Mouse (Mus musculus) erythroid progenitor cell, adult 5-6 weeks (primary cell): Measurements from ENCODE around the gene Gipr. TPM values are rescaled to one million over a fixed set of nuclear protein-coding genes. Genes with fewer than 3 reads are reported as not detected.
A peak's percentile ranks its signal among the peaks of the same experiment; 100 is the strongest.

Experiments used
- ATAC-seq: replicated peaks from 2 replicates; pipeline ENCODE4 v1.8.0; 2016; ENCODE audit warnings: moderate number of reproducible peaks, mild to moderate bottlenecking, moderate TSS enrichment, inconsistent platforms; ENCODE audit not compliant: poor library complexity, low FRiP score, severe bottlenecking
- total RNA-seq, 2 experiments: library from RNA; stranded (forward) in 1 of 2; stranded (reverse) in 1 of 2; fragments of 150-400 nt in 1 of 2; fragments of 186-747, 209-891 nt in 1 of 2; gene quantifications; 2 replicates each; pipeline versions ENCODE4 v1.2.3 to v1.2.4; 2015 to 2017; ENCODE audit warnings: low replicate concordance in 2 of 2

The Gipr gene
- total RNA-seq (2015; ENCODE audit: low replicate concordance) = not detected in 2 replicates
- total RNA-seq (2017; ENCODE audit: low replicate concordance) = not detected in 2 replicates

DNA sequence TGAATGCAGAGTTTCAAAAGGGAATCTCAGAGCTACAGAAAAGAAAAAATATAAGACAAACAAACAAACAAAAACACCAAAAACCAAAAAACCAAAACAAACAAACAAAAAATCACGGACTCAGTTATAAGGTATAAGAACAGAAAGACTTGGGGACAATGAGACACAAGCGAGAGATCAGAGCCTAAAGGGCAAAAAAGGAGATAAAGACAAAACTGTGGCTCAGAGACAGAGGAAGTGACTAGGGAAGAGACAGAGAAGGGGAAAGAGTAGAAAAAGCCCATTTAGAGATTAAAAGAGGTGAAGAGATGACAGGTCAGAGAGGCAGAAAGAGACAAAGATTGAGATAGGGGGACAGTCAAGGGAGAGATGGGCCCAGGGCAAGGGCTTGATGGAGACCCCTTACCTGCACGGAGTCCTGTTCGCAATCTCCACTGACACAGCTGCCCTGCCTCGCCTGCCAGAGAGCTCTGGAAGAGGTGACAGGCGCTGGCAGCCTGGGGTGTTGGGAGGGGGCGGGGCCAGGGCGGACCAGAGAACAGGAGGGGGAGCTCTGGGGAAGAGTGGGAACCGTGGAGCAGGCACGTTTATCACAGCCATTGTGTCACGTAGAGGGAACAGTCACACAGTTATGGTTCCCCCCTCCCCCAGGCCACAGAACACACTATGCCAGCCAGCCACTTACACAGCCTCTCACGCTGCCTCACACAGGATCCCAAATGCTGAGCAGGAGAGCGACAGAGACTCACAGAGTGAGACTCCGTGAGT is at the start of gene Gipr:
Gene Gipr (minus strand): TSS at position 472 of the 768 bp plus-strand sequence.
- no peak for ATAC-seq

DNA sequence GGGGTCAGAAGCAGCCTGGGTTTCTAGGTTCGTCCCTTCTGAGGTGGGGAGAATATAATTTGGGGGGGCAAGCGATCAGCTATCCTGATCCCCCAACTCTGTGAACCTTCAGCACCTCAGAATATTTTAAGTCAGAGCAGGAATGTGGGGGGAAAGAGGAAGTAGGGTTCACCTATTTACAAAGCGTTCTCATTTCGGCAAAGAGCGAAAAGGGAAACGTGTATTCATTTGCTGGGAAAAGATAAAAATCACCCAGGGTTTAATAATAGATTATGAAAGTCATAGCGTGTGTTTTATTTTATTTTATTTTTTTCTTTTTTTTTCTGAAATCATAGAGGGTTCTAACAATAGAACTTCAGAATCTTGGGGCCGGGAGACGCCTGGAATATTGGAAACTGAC is 49.0 kb upstream of the Gipr start:
- no peak for ATAC-seq

GRCm38 (mm10) chr7:19214369-19214768 is 48.4 kb upstream of the Gipr start:
- no peak for ATAC-seq

- no peak for ATAC-seq
Observed at GRCm38 (mm10) chr7:19213385-19213784, 47.5 kb upstream of the Gipr start.

DNA sequence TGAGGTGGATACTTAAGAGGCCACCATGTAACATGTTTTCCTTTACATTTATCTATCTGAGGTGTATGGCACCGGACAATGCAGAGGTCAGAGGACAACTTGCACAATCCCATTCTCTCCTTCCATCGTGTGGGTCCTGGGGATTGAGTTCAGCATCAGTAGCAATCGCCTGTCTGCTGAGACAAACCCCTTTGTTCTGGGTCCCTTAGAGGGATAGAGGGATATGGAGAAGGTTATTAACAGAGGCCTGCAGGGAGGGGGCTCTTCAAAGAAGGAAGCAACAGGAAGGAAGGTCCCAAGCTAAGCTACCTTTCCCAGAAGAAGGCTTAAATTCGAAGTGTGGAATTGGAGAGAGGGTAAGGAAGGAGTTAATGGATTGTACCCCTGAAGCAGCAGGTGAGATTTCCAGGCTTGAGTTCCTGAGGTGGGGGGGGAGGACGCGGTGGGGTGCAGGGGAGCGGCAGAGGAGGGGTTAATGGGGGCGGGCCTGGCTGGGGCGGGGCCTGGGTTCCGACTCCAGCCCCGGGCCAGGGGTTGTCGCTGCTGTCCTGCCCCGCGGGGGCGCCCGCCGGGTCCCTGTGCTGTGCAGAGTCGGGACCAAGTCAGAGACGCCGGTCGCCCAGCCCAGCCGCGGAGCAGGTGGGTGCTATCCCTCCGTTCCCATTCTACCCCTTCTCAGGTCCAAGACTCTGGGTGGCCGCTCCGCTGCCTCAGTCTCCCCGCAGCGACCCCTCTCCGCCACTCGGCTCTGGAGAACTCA is 46.2 kb upstream of the Gipr start, which contains the start of gene Gpr4:
Gene Gpr4 (plus strand): TSS at position 543 of the 760 bp plus-strand sequence.
- no peak for ATAC-seq

DNA sequence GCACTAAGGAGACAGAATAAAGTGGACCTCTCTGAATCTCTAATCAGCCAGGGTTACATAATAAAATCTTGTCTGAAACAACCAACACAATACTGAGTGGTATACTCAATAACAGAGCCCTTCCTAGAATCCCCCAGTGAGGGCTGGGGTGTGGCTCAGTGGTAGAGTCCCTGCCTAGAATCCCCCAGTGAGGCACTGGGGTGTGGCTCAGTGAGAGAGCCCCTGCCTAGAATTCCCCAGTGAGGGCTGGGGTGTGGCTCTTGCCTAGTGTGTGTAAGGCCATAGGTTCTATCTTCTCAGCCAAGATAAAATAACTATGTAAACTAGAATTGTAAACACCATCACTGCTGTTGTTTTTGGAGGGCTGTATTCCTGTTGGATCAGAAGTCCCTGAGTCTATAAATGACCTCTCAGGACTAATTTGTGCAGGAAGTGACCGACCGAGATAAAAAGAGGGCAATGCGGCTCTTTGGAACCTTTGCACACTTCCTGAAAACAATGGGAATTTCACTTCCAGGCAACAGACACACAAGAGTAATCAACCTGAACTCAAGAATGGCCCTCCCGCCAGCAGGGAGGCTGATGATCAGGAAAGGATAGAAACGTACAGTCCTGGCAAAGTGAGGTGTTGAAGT is 45.2 kb upstream of the Gipr start:
- ATAC-seq = no peak

GRCm38 (mm10) chr7:19210010-19210409 is 44.1 kb upstream of the Gipr start:
- no peak; the same call in 1 of the 2 replicates for ATAC-seq

GRCm38 (mm10) chr7:19209494-19209893 is 43.6 kb upstream of the Gipr start:
- ATAC-seq = no peak

- ATAC-seq = no peak
Observed at GRCm38 (mm10) chr7:19208944-19209472, 43.1 kb upstream of the Gipr start.

DNA sequence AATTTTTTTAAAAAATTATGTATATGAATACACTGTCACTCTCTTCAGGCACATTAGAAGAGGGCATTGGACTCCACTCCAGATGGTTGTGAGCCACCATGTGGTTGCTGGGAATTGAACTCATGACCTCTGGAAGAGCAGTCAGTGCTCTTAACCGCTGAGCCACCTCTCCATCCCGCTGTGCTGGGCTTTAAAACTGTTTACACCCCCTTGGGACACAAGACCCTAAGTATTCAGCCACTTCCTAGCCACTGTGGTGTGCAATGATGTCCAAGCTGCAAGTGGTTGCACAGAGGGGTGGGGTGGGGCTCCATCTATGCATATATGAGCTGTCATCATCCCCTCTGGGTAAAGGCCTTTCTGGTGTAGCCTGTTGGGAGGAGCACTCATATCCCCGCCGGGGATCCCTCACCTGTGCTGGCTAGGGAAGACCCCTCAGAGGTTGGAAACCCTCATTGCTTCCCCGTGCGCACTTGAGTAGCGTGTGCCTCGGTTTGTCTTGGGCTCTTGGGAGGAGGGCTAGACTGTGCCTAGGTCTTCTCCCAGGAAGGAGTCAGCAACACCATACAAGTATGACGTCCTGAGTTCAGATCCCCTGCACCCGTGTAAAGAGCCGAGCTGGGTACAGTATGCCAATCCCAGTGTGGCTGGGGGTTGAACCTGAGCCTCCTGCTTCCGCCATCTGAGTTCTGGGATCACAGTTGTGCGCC is 42.4 kb upstream of the Gipr start:
- no peak for ATAC-seq

DNA sequence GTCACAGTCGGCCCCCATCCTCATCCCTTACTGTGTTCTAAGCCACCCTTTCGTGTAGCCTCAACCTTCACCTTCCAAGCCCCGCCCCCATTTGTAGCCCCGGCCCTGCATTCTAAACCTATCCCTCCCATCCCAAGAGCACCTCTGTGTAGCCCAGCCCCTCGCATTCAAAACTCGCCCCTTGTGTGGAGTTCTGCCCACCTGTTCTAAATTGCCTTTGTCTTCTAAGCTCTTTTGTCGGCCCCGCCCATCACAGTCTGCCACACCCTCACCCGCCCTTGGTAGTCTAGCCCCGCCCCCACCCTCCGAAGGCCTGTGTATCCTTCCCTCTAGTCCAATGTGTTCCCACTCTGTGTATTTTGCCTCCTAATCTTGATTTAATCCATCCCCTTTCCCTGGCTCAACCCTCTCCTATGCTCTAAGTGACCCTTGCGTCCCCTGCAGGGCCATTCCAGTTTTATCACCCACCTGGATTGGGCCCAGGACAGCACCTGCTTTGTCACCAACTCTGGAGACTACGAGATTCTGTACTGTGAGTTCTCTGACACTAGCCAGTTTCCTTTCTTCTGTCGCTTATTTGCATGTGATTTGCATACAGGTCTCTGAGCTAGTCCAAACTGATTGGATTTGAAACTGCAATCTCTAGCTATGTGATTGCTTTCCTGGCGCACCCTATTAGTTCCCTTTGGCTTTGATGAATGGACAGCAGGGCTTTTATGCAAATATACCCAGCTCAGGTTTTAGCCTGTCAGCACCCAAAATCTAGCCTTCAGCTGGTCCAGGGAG is 36.3 kb upstream of the Gipr start:
- no peak for ATAC-seq

DNA sequence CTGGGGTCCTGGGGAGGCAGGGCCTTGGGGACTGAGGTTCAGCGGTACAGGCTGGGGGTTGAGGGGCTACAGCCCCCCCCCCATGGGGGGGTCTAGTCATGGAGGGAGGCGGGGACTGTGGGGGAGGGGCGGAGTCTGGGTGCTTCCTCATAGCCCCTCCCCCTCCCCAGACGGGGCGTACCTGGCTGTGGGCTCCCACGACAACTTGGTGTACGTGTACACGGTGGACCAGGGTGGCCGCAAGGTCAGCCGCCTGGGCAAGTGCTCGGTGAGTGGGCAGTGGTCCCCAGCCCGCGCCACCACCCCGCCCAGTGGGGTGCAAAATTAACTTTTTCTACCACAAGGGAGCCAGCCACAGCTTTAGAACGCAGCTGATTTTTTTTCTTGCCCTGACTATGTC is 35.7 kb upstream of the Gipr start:
- no peak for ATAC-seq

DNA sequence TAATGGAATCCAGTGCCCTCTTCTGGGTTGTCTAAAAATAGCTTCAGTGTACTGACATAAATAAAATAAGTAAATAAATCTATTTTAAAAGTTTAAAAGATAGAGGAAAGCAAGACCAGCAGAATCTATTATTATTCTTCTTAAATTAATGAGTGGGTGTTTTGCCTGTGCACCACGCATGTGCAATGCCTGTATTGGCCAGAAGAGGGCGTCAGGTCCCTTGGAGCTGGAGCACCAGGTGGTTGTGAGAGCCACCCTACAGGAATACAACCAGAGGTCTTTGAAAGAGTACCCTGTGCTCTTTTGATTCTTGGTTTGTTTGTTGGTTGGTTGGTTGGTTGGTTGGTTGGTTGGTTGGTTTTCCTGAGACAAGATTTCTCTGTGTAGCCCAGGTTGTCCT is 32.1 kb upstream of the Gipr start:
- peak; percentile 59; the same call in 1 of the 2 replicates for ATAC-seq

DNA sequence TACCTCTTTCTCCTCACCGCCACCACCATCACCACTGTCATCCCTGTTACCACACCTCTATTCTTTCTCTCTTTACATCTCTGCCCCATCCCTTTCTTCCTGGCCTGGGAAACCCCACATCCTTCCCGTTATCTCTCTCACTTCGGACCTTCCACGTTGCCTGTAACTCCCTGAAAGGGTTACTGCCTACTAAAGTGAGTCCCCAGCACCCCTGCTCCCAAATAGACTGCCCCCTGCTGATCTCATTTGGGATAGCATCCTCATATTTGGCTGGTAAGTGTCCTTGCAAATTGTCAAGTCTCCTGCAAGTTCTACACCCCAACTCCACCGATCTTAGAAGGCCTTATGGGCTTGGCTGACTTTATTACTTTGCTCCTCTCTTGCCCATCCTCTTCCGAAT is 30.7 kb upstream of the Gipr start:
- no peak for ATAC-seq

- no peak for ATAC-seq
Observed at GRCm38 (mm10) chr7:19194676-19195075, 28.7 kb upstream of the Gipr start.

DNA sequence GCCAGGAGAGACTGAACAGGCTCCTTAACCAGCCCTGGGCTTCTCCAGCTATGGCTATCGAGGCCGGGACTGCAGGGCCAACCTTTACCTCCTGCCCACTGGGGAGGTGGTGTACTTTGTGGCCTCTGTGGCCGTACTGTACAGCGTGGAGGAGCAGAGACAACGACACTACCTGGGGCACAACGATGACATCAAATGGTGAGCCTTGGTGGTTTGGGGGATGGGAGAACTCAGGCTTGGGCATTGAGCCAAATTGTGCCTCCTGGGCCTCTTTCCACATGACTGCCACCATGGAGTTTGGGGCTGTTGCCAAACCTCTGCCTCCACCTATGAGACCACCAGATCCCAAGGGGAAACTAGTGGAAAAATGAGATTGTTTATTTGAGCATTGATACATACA is 18.8 kb upstream of the Gipr start:
- no peak for ATAC-seq

DNA sequence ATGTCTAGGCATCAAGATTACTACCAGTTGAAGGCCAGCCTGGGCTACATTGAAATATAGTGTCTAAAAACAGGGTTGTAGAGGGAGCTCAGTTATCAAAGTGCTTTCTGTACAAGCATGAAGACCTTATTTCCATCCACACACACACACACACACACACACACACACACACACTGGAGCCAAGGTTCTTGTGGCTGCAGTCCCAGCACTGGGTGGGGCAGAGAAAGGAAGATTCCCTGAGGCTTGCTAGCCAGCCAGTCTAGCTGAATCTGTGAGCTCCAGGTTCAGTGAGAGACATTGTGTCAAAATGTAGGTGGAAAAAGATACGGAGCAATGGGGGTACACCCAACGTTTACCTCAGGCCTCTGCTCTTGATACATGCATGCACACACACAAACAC is 18.3 kb upstream of the Gipr start:
- no peak for ATAC-seq

- no peak for ATAC-seq
Observed at GRCm38 (mm10) chr7:19180862-19181429, 15.0 kb upstream of the Gipr start.

DNA sequence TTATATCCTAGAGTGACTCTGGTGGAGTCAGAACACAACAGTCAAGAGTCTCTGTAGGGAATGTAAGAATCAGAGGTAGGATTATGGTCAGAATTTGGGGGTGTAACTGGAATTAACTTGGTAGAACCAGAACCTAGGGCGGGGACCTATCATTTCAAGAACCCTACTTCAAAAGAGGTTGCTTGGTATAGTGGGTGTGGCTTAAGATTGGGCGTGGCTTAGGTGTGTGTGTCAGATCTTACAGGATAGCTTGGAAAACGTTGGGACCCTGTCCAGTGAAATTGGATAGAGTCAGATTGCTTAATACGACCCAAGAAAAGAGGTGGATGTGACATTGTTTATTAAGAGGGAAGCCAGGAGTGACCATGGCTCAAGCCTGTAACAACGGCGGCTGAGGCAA is 14.0 kb upstream of the Gipr start:
- no peak for ATAC-seq
